Mouse (Mus musculus): ENCODE data around the gene Wdr91.

GRCm38 (mm10) chr6:34943499-34943898 lies 32.8 kb upstream of the Wdr91 start:
- no peak for TF ChIP-seq CTCF (IDR thresholded peaks at IDR 0.05)
- no peak for TF ChIP-seq EP300 (IDR thresholded peaks at IDR 0.05)
